Mouse (Mus musculus): Measurements from ENCODE around the gene Prkch. TPM values are rescaled to one million over a fixed set of nuclear protein-coding genes. Genes with fewer than 3 reads are reported as not detected.

Gene Prkch
- polyA plus RNA-seq, 1 experiment from 2014 or later: 7.7 TPM

DNA sequence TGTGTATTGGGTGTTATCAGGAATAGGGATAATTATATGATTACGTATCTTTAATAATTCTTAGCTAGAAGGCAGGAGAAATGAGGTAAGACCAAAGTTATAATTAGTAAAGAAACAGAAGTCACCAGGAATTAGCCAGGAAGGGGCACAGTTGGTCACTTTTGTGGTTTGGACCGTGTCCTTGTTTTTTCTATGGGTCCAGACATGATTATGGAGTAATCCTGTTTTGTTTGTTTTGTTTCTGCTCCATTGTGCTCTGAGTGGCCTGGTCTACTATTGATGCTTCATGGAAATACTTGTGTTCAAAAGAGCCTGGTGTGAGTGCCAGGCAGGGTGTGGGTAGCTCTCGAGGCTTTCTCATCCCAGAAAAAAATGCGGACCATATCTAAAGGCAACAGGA, 230.9 kb downstream of the Prkch start:
- Histone ChIP-seq H3K9me3 (no peaks in the 10 kb centered on the region), H3K4me3 (replicated peaks) (no peak overlapping the region)
- WGBS: 90% methylated on average over 4 of the region's 4 CpGs

DNA sequence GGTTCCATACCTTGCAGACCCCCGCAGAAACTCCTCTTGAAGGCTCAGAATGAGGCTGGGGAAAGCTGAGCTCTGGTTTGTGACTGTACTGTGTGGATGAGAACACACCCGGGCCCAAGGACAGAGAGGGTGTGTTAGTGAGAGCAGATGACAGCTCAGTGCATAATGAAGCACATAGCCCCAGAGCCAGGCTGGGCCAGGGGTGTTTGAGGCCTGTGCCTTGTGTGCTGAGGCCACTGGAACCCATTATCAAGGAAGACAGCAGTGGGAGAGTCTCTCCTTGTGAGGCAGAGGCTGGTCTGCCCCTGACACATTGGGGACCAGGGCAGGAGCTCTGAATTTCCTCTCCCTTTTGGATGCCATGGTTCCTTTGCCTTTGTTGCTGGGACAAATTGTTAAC, 231.3 kb downstream of the Prkch start:
- Histone ChIP-seq H3K27me3 (replicated peaks) (no peaks in the 10 kb centered on the region), H3K9ac (no peak overlapping the region), H3K9me3 (no peaks in the 10 kb centered on the region), H3K27ac (no peak overlapping the region), H3K4me1 (replicated peaks) (peaks cover 11% of the 10 kb centered on the region), H3K4me2 (replicated peaks) (no peak overlapping the region), H3K4me3 (replicated peaks) (no peak overlapping the region), H3K36me3 (no peaks in the 10 kb centered on the region)
- ATAC-seq: no peak
- WGBS: 57% methylated on average over 2 of the region's 2 CpGs

More for the DNA sequence above, 230.9 kb downstream of the Prkch start:
- no peak overlapping the region for H3K9ac ChIP-seq
- no peaks in the 10 kb centered on the region for H3K27me3 ChIP-seq (replicated peaks)
- H3K27ac ChIP-seq: no peak overlapping the region
- H3K4me2 ChIP-seq (replicated peaks): no peak overlapping the region
- ATAC-seq: no peak
- peaks cover 11% of the 10 kb centered on the region for H3K4me1 ChIP-seq (replicated peaks)
- H3K36me3 ChIP-seq: no peaks in the 10 kb centered on the region

DNA sequence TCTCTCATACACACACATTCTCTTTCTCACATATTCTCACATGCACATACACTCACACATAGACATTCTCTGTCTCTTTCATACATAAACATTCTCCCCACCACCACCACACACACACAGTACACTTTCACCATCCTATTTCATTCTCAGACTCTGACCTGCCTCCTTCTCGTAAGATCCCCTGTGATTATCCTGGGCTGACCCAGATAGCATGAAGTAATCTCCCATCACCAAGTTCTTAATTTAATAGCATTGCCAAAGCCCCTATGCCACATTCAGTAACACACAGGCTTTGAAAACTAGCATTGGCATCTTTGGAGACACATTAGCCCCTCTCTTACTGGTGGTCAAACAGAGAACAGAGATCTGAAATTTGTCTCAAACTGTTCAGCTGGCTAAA, 232.3 kb downstream of the Prkch start:
- no peak overlapping the region for H3K27ac ChIP-seq
- no peak overlapping the region for H3K4me2 ChIP-seq (replicated peaks)
- no peaks in the 10 kb centered on the region for H3K27me3 ChIP-seq (replicated peaks)
- H3K4me3 ChIP-seq (replicated peaks): no peak overlapping the region
- H3K9me3 ChIP-seq: no peaks in the 10 kb centered on the region
- peaks cover 9% of the 10 kb centered on the region for H3K4me1 ChIP-seq (replicated peaks)
- no peak overlapping the region for H3K9ac ChIP-seq
- 73% methylated on average over 1 of the region's 1 CpGs for WGBS
- no peaks in the 10 kb centered on the region for H3K36me3 ChIP-seq
- ATAC-seq: no peak

DNA sequence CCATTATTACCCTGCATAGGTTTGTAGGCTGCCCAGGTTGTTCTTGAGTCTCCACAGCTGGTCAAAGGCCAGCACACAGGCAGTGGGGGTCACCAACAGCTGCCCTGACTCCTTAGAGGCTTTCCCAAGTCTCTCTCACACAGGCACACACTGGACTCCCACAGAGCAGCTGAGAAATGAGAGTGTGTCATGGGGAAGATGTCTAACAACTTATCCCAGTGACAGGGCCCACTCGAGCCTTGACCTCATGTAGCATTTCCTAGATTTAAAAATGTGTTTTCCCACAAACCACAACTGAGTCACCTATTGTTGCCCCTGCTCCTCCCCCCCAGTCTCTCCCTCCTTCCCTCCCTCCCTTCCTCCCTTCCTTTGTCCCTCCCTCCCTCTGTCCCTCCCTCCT, 234.2 kb downstream of the Prkch start:
- Histone ChIP-seq H3K9me3 (no peaks in the 10 kb centered on the region), H3K36me3 (no peaks in the 10 kb centered on the region), H3K4me1 (replicated peaks) (no peaks in the 10 kb centered on the region; the same call in 1 of the 2 replicates), H3K27me3 (replicated peaks) (no peaks in the 10 kb centered on the region), H3K9ac (no peak overlapping the region), H3K27ac (no peak overlapping the region), H3K4me3 (replicated peaks) (no peak overlapping the region), H3K4me2 (replicated peaks) (no peak overlapping the region)
- ATAC-seq: no peak
- 39% methylated on average over 1 of the region's 1 CpGs for WGBS

DNA sequence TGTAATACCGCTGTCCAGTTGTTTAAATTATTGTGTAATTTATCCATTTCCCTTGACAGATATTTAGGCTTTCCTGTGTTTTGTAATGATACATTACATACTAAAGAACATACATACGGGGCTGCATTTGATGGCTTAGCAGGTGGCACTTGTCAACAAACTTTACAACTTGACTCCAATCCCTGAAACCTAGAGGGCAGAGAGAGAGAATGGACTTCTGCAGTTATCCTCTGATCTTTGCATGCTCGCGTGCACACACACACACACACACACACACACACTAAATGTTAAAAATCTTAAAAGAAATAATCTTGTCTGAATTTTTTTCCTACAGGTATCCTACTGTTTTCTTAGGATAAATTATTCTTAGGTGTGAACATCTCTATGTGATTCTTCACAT, 236.6 kb downstream of the Prkch start:
- Histone ChIP-seq H3K9ac (no peak overlapping the region), H3K4me3 (replicated peaks) (no peak overlapping the region), H3K36me3 (no peaks in the 10 kb centered on the region), H3K4me1 (replicated peaks) (no peaks in the 10 kb centered on the region), H3K4me2 (replicated peaks) (no peak overlapping the region), H3K9me3 (no peaks in the 10 kb centered on the region), H3K27me3 (replicated peaks) (no peaks in the 10 kb centered on the region), H3K27ac (no peak overlapping the region)
- no peak for ATAC-seq
- WGBS: 67% methylated on average over 4 of the region's 4 CpGs

DNA sequence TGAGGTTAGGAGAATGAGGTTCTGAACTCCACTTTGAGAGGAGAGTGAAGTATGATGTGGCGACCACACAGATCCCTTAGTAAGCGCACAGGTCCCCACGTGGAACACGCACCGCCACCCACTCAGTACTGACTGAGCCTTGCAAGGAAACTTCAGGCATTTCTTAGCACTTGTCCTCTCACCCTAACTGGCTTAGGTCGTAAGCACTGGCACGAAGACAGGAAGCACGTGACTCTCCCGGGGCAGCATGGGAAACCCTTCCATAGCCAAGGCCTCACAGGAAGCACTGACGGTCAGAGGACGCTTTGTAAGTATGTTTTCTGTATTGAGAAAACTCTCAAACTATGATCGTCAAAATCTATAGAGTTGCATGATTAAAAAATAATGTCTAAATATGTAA, 237.7 kb downstream of the Prkch start:
- Histone ChIP-seq H3K9me3 (no peaks in the 10 kb centered on the region), H3K4me2 (replicated peaks) (no peak overlapping the region), H3K27me3 (replicated peaks) (no peaks in the 10 kb centered on the region), H3K36me3 (no peaks in the 10 kb centered on the region), H3K4me3 (replicated peaks) (no peak overlapping the region), H3K9ac (no peak overlapping the region), H3K27ac (no peak overlapping the region), H3K4me1 (replicated peaks) (no peaks in the 10 kb centered on the region)
- no peak for ATAC-seq
- WGBS: 84% methylated on average over 12 of the region's 12 CpGs

DNA sequence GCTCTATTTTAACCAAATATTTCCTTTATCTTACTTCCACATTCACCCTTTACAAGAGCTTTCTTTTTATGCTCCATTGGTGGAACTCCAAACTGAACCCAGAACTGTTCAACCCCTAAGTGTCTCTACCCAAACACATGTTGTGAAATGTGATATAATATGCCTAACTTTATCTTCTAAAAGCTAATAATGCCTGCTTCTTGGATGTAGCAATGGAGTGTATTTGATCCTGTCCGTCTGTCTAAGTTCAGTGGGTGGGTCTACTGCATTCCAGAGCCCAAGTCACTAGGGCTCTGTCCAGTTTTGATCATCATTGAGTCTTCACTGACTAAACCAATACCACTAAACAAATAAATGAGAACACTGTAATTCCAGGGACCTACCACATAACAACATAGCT, 240.2 kb downstream of the Prkch start:
- no peak for ATAC-seq
- 84% methylated on average over 1 of the region's 1 CpGs for WGBS
- no peaks in the 10 kb centered on the region for H3K4me1 ChIP-seq (replicated peaks)
- H3K9me3 ChIP-seq: no peaks in the 10 kb centered on the region
- no peaks in the 10 kb centered on the region for H3K36me3 ChIP-seq
- H3K4me2 ChIP-seq (replicated peaks): no peak overlapping the region
- no peaks in the 10 kb centered on the region for H3K27me3 ChIP-seq (replicated peaks)
- H3K9ac ChIP-seq: no peak overlapping the region
- H3K27ac ChIP-seq: no peak overlapping the region
- H3K4me3 ChIP-seq (replicated peaks): no peak overlapping the region

Other genes with a start within 250 kb of the Prkch start
- gene Tmem30b, start 38.4 kb upstream of the Prkch start, polyA plus RNA-seq (2015; fragmentation: Nextera tagmentation; extraction: Ambion mirVana): 63.4 and 67.5 TPM in 2 replicates